Mouse (Mus musculus) megakaryocyte, embryonic 14.5 days (primary cell): ENCODE results near the gene Hexa.

Experiments used
- FLI1 ChIP-seq: IDR thresholded peaks from 2 replicates; pipeline ENCODE4 v1.6.1; 2012; ENCODE audit warnings: low read length, inconsistent platforms, mixed read lengths
- GATA1 ChIP-seq: IDR thresholded peaks from 3 replicates; pipeline ENCODE4 v1.6.1; 2012; ENCODE audit warnings: mixed read lengths, low read length, inconsistent platforms, borderline replicate concordance

DNA sequence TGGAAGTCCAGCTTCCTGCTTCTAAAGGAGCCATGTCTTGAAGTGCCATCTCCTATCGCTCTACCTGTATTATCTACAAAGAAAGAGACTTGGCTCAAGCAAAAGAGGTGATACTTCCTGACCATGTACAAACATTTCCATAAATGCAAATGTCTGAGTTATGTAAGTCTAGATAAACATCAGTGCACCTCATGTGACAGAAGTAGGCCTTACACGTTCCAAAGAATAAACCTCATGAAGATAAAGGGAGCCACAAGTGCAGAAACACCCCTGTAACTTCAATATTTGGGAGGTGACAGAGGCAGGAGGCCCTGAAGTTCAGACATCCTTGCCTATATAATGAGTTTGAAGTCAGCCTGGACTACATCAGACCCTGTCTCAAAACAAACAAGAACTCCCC is 32.5 kb downstream of the Hexa start:
- TF ChIP-seq GATA1 (no peak), FLI1 (no peak)
